Mouse (Mus musculus) gastrocnemius, postnatal 14 days (tissue): ENCODE measurements around the gene Mxd4. TPM values are rescaled to one million over a fixed set of nuclear protein-coding genes. Genes with fewer than 3 reads are reported as not detected.

ENCODE experiments used
- DNase-seq: peaks from one replicate; pipeline ENCODE4 v3.0.0; 2021; ENCODE audit warnings: mixed read lengths
- intact Hi-C: fragments of 180-260 bp; cut with DNase I; formaldehyde crosslinking; loops from one replicate; pipeline ENCODE4 v1.15.1; 2025; ENCODE audit warnings: low total_unique reads
- total RNA-seq, 2 experiments: library from RNA; stranded (reverse); gene quantifications; 2 replicates each; pipeline ENCODE4 v1.2.3; 2021

Mxd4 gene
- total RNA-seq, 2 experiments from 2014 or later = 46.3 to 56.6 TPM

DNA sequence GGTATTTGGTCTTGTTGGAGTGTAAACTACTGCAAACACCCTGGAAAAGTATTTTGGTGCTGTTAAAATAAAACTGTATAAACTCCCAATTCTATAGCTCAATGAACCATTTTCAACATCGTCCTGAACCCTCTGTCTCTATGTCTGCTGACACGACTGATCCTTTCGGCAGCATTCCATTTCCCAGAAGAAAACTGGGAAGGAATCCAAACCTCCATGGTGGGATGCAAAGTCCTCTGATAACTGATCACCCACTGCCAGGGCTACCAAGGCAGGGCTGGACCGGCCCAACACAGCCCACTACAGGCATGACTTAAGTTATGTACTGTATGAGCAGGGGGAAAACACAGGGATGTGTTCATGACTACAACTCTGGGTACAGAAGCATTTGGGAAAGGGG lies 14.5 kb upstream of the Mxd4 start:
- intact Hi-C loops = loop anchor here (10.0 kb wide), 1 partner anchor 133 kb away; the partner anchor contains the start of gene Rnf4
- no peak for DNase-seq

DNA sequence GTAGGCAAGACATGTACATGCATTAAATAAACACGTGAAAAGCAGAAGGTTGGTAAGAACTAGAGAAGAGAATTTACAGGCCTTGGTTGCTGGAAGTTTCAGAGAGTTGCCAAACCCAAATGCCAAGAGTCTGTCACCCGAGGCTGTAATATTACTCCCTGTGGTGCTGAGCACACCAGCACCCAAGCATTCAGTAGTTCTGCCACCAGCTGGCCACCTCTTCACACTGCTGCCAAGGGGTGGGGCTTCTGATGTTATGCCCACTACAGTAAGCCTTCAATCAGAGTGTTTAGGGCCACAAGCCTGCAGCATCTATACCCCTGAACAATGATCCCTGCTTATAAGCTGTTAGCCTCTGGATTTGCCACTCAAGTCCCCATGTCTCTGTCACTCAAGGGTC lies 13.9 kb upstream of the Mxd4 start:
- peak; percentile 48 for DNase-seq
- intact Hi-C loops = loop anchor here (10.0 kb wide), 1 partner anchor 133 kb away; the partner anchor contains the start of gene Rnf4

GRCm38 (mm10) chr5:34198615-34199014 lies 11.1 kb upstream of the Mxd4 start:
- intact Hi-C loops = no loop called here
- no peak for DNase-seq

GRCm38 (mm10) chr5:34197243-34197642 lies 9.7 kb upstream of the Mxd4 start:
- DNase-seq = no peak
- intact Hi-C loops = no loop called here

DNA sequence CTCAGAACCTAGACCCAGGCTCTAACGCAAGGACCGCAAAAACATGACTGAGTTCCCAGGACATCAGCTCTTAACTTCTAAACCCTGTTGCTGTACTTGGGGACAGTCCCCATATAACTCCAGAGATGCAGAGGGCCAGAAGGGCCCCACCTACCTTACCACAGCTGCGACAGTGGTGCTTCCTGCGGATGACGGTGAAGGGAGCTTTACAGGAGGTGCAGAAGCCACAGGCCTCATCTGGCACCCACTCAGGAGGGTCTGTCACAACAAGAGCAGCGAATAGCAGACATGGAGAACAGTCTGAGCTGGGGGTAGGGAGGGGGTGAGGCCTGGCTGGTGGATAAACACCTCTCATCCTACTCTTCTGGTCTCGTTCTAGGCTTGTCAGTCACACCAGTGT lies 8.9 kb upstream of the Mxd4 start:
- intact Hi-C loops = no loop called here
- DNase-seq = no peak

DNA sequence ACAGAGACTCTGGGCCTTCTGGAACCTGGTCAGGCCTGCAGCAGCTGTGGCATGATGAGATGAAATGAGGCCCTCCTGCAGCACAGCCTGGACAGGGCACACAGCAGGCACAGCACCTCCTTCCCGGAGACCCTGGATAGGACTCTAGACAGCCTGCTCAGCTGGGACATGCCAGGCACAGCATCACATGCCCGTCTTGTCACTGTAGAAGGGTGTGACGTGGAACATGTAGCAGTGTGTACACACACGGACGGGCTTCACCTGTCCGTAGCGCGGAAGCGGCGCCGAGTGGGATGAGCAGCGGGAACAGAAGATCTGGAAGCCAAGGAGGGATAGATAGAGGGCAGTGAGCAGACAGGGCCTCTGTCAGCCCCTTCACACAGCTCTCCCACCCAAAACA lies 8.3 kb upstream of the Mxd4 start:
- intact Hi-C loops = no loop called here

DNA sequence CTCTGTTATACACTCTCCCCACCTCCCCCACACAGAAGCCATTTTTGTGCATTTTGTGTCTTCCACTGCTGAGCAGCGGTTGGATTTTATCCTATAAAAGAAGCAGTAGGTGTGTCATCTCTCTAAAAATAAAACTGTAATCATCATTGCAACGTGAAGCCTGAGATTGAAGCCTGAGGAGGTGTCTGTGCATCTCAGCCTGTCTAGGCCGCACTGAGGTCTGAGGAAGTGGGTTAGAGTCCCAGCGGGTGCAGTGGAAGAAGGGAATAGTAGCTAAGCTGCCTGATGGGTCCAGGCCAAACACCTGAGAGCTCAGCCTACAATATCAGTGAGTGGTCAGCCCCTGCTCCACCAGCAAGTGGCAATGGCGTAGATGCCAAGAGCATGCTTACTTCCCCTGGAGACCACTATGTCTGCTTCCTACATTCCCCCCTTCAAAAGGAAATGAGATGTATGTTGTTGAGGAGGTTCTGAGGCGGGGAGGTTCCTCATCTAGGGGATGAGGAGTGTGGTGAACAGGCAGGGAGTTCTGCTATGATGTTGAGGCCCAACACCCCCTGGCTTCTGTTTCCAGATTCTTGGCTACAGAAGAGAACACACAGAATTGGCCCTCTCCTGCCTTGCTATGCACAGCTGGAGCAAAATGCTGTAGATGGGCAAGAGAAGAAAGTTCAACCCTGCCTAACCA lies 7.6 kb upstream of the Mxd4 start:
- DNase-seq = no peak
- intact Hi-C loops = no loop called here

More for the DNA sequence above, 8.3 kb upstream of the Mxd4 start:
- no peak for DNase-seq

- intact Hi-C loops = no loop called here
- no peak for DNase-seq
These were observed 6.9 kb upstream of the Mxd4 start for GRCm38 (mm10) chr5:34194426-34194825.

- intact Hi-C loops = no loop called here
- DNase-seq = no peak
These were observed 4.3 kb upstream of the Mxd4 start for GRCm38 (mm10) chr5:34191843-34192242.

DNA sequence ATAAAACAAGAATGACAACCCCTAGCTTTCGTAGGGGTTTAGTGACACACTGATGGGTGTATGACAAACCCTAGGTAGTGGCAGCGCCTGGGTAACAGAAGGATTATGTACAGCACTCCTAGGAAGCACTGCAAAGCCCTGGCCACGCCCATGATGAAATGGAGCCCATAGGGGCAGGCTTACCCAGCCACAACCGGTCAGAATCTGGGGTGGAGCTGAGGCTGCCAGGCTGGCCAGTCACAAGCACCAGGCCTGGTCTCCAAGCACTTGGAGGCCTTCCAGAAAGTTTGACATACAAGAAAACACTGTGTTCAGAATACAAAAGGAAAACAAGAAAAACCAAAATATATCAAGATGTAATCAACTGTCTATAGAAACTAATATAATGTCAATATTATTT lies 3.5 kb upstream of the Mxd4 start:
- intact Hi-C loops = no loop called here
- DNase-seq = peak; percentile 49

DNA sequence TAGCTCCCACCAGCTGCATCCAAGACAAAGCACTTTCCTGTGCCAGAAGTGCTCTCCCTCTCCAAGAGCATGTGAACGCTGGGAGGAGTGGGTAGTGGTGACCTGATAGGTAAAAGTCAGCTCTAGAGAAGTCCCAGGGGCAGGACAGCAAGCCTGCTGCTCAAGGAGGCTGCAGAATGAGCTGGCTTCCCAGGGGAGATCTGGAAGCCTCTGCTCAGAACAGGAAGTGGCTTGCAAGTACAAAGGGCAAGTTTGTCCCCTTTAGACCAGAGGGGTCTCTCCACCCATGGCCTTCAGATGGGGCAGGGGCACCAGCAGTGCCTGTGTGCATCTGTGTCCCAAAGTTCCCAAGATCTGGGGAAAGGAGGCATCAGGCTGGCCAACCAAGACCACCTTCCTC lies 2.0 kb upstream of the Mxd4 start:
- no peak for DNase-seq
- intact Hi-C loops = no loop called here

GRCm38 (mm10) chr5:34188856-34189255 lies 1.3 kb upstream of the Mxd4 start:
- intact Hi-C loops = no loop called here
- no peak for DNase-seq

DNA sequence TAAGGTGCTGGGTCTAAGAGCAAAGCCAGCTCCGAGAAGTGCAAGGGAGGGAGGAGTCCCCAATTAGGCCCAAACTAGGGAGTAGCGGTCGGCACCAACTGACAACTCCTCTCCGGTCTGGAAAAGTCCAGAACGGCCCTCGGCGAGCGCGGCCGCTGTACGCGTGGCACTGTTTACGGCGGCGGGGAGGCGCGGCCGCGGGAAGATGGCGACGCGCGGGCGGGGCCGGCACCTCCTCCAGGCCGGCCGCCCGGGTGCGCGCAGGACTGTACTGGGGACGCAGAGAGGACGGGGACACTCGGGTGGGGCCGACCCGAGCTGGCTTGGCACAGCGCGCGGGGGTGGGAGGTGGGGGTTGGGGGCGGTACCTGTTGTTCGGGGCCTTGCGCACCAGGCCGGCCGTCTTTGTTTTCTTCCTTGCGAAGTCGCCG lies 544 bp downstream of the Mxd4 start:
- DNase-seq = peak; percentile 68
- intact Hi-C loops = no loop called here

DNA sequence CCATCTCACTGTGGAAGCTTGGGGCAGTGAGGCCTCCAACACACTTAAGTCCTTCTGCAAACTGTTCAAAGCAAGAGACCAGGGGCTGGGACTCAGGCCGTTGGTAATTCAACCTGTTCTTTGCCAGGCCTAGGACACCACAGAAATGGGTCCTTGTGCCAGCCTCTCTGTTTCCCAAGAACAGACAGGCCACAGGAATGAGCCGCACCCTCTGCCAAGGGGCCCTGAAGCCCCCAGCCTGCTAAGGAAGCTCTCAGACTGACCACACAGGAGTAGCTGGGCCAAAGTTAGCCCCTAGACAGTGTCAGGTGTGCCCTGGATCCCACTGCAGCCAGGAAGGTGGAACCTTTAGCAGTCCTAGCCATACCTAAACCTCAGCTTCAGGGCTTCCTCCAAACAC lies 1.1 kb downstream of the Mxd4 start:
- DNase-seq = no peak
- intact Hi-C loops = no loop called here

GRCm38 (mm10) chr5:34185791-34186190 lies 1.7 kb downstream of the Mxd4 start:
- no peak for DNase-seq
- intact Hi-C loops = no loop called here

DNA sequence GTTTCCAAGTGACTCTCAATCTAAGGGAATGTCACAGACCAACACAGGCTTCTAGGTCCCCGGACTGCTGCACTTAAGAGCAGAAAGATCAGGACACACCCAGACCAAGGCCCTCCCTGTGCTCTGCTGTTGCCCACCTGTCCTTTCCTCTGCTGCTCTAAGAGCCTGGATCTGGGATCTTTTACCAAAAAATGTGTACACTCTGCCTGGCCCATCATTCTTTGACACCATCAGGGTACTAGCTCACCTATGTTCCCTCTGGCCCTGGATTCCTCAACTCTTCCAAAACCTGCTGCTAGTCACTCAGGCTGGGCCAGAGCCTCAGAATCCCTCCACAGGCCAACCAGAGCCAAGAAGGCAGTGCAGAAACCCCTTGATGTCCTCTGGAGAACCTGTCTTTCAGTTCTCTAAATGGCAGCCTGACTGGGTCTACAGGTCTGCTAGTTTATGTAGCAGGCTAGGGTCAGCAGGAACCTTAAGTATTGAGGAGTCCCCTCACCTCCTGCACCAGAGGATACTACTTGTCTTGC lies 2.4 kb downstream of the Mxd4 start:
- no peak for DNase-seq
- intact Hi-C loops = no loop called here

DNA sequence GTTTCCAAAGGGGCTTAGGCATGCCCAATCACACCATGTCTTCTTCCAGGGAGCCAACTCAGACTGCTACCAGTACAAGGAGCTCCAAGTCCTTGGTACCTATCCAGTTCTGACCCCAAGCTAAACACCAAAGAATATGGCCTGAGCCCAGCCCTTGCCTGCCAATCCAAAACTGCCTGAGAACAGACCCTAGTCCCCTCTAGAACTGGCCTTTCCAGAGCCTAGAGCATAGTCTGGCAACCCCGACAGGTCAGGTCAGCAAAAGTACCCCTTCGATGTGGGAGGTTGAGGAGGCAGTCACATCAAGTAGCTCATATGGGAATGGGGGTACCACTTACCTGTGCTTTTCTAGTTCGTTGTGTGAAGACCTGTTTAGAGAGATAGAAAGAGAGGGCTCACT lies 3.5 kb downstream of the Mxd4 start:
- DNase-seq = no peak
- intact Hi-C loops = no loop called here

DNA sequence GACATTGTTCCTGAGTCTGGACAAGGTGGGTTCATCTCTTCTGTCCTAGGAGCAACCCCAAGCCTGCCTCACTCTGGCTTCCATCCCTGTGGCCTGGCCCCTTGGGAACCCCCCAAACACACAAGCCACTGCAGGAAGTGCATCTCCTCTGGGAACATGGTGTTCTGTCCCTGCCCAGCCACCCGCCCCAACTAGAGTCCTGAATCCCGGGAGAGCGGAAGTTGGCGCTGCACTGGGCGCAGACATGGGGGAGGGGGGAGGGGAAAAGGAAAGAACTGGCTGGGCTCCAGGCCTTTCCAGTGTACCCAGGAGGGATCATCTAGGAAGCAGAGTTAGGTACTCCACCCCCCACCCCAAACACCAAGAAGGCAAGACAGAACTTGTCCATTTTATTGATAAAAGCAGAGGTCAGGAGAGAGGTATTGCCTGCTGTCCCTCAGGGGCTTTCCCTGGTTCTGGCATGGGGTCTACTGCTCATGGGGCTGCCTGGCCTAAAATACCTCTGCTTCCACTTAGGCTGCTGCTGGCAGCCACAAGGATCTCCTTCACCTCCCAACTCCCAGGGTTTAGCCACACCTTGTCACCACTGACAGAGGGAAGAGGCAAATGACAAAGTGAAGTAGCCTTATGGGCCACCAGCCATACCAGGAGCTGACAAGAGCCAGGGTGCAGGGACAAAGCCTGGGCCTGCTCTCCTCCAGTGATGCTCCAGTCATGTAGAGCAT lies 4.2 kb downstream of the Mxd4 start:
- intact Hi-C loops = no loop called here
- DNase-seq = peak; percentile 41

GRCm38 (mm10) chr5:34182486-34182885 lies 5.0 kb downstream of the Mxd4 start:
- intact Hi-C loops = no loop called here
- no peak for DNase-seq

DNA sequence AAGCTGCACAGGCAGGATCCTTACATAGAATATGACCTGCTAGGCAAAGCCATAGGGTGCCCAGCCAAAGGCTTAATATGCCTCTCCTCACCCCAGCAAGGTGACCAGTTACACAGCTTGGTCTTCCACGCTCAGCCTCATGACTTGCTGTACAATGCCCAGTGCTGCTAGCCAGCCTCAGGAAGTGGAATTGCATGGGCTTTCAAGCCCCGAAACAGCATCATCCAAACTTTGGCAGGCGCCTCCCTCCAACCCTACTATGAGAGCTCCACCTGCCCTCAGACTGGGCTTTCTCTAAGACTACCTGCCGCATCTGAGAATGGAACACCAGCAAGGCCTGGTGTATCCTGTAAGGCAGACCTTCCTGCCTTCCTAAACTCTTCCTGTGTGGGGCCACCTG lies 9.7 kb downstream of the Mxd4 start:
- DNase-seq = no peak
- intact Hi-C loops = no loop called here

GRCm38 (mm10) chr5:34177091-34177490 lies 10.4 kb downstream of the Mxd4 start:
- DNase-seq = no peak
- intact Hi-C loops = no loop called here
